Mouse (Mus musculus) adrenal gland (tissue): Measurements from ENCODE around the gene Vstm2l.

Source experiments
- intact Hi-C: fragments of 180-260 bp; cut with DNase I; formaldehyde crosslinking; loops from one replicate; pipeline ENCODE4 v1.15.1; 2025

Gene Vstm2l

DNA sequence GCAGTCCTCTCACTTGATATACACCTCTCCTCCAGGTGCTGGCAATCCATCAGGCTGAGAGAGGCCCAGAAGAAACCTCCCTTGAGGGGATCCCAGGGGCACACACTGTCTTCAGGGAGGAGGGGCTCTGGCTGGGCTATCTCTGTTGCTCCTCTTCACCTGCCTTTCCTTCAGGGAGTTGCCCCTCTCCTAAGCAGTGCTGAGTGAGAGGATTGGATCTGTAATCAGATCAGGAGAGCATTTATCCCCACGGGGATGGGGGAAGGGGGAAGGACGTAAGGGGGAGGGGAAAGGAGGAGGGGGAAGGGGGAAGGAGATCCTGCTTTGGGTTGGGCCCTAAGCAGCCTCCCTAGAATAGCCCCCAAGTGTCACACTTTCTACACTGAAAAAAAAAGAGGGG, 13.4 kb downstream of the Vstm2l start:
- intact Hi-C loops, result no loop called here

DNA sequence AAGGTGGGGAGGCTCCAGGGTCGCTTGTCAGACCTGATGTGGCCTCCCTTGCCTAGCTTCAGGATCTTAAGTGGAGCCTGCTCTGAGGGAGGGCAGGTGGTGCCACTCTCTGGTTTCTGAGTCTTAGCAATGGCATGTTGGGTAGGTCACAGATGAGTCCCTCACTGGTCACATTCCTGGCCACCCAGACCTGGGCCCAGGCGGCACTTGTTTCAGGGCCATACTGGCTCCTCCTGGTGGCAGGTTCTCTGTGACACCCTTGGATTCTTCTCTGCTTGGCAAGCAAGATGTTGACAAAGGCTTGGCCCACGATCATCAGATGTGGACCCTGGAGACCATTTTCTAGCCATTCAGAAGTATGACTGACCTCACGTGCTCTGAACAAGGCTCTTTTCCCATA, 18.2 kb downstream of the Vstm2l start:
- intact Hi-C loops, result no loop called here

DNA sequence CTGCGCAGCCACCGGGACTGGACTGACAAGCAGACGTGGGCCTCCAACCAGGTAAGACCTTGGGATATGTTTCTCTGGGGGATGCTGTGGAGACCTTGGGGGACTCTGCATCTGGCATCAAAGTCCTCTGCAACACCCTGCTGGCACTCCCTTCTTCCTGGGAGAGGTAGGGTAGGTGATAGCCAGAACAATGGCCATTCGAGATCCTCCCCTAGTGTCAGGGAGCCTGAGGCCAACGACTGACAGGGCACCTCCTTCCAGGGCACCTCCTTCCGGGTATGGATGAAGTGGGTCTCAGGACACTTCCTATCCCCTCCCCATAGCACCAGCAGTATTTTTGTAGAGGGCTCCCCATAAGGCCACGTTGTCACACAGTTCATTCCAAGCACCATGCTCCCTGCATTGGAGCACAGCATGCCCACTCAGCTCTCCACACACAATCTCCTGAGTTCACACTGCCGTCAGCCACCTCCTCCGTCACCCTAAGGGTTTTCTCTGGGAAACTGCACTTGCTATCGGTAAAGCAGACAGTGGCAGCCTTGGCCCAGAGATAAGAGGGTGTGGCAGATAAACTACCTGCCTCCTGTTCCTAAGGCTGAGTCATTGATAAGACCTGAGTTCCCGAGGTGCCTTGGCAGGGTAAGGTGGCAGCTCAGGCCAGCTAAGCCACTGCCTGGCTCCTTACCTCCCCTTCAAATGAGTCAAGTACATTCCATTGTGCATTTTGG, 21.2 kb downstream of the Vstm2l start:
- intact Hi-C loops, result no loop called here

DNA sequence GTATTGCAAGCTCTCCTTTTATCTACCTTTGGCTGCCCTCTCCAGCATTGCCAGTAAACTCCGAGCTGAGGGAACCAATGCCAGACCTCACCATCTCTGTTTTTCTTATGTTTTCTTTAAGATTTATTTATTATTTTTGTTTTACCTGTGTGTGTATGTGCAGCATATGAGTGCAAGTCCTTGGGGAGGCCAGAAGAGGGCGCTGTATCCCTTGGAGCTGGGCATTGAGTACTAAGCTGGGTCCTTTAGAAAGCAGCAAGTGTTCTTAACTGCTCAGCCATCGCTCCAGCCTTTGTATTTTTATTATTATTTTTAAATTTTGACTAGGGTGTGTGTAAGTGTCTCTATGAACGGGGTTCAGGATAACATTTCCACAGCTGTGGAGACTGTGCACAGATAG, 22.2 kb downstream of the Vstm2l start:
- intact Hi-C loops, result no loop called here

DNA sequence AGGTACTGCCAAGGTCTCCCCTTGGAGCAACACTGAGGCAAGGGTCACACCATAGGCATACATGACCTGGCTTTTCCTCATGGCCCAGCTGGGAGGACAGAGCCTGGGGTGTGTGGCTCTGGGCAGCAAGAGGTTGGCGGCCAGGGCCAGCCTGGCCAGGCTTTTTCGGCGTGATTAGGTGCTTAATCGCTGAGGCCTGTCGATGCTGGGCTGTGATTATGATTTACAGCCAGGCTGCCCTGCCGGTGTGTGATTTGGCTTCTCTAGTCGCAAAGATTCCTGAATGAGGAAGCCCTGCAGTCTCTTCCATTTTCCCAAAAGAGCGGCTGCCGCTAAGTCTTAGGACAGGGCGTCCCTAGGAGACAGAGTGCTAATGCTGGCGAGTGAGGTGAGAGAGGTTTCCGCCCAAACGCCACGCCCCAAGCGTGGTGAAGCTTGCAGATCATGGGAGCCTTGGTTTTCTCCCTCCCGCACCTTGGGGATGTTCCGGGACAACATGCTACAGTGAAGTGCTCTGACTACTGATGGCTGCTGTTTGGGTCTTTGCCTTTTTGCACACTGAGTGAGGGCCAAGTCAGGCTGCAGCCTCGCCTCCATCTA, 26.2 kb downstream of the Vstm2l start:
- intact Hi-C loops, result loop anchor here (5.0 kb wide), 1 partner anchor 303 kb away; no protein-coding TSS in a partner anchor

DNA sequence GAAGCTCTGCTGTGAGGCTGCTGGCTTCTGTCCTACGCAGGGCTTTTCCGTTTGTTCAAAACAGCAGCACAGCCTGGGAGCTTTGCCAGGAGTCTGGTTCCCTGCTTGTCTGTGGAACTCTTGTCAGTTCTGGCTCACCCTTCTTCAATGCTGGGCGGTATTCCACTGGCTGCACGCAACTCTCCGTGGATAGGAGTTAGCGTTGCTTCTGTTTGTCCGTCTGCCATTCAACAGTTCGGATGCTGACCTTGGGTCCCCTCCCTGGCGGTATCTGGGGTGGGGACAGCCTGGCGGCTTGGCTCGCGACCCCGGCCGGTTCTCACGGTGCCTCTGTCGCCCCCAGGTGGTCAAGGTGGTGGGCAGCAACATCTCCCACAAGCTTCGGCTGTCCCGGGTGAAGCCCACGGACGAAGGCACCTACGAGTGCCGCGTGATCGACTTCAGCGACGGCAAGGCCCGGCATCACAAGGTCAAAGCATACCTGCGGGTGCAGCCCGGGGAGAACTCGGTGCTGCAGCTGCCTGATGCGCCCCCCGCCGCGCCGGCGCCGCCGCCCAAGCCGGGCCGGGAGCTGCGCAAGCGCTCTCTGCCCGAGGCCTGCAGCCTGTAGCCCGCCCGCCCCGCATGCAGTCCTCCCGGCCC, 29.2 kb downstream of the Vstm2l start:
- intact Hi-C loops, result loop anchor here (5.0 kb wide), 1 partner anchor 306 kb away; no protein-coding TSS in a partner anchor

DNA sequence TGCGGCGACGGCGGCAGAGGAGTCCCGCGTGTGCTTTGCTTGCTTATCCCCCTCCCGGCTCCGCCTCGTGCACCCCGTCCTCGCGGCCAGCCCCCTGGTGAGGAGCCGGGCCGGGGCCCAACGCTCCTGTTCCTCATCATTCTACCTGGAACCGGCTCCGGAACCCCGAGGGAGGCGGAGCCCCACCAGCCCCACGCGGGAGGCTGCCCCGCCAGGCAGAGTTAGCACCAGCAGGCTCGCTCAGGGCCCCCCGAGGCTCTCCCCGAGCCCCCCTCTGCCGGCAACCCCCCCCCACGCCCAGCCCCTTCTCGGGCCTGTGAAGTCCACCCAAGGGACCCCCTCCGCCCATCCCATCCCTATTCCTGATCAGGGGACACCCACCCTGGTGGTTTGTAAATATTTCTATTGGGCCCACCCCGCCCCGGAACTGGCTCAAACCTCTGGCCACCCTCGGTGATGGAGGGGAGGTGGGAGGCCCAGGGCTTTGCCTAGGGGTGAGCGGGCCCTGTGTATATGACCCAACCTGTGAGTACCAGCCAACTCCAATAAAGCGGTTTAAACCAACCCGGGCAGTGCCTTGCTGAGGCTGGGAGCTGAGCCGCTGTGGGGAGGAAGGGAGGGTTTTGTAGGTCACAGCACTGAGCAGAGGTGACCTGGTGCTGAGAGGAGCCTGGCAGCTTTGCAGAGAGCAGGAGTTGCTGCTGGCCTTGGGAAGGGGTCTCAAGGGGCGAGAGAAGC, 29.9 kb downstream of the Vstm2l start:
- intact Hi-C loops, result loop anchor here (5.0 kb wide), 1 partner anchor 307 kb away; no protein-coding TSS in a partner anchor

DNA sequence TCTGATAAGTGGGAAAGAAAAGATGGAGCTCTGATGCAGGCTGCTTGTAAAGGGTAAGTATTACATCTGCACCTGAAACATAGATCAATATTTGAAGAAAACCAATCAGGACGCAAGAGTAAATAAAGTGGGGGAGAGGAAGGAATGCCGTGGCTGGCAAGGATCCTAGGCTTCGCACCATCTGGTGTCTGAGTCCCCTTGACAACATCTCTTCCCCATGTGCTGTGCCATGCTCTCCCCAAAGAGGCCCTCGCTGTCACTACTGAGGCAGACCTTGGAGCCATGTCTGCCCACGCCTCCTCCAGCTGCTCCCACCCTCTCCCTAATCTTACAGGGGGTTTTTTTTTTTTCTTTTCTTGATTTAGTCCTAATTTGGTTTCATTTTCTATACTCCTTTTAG, 39.5 kb downstream of the Vstm2l start:
- intact Hi-C loops, result no loop called here

DNA sequence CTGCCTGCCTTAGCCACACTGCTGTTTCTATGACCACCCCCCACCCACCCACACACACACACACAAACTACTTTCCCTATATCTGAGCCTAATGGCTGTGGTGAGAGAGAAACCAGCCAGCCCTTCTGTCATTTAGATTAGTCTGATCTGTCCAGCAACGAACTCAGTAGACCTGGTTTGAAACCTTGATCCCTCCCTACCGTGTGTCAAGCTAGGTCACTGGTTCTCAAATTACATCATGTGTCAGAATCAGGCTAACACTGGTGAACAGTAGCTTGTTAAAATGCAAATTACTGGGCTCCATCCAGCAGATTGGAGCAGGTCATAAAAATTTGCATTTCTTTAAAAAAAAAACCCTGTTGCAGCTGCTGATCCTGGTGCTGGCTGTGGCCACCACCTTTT, 43.3 kb downstream of the Vstm2l start:
- intact Hi-C loops, result no loop called here

DNA sequence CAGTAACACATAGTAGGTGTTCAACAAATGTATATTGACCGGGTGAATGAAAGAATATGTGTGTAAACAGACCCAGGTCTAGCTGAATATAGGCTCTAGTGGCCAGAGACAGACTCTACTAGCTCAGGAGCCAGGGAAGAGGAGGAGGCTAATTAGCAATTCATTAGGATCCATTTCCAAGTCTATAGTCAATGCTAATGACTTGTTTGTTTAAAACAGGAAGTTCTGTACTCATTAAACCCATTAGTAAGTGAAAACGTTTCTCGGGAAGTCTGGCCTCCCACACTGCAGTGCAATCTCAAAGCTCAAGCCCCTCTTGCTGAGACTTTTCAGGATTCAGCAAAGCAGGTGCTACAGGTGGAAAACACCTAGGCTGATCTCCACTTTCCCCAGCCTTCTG, 53.4 kb downstream of the Vstm2l start:
- intact Hi-C loops, result no loop called here

DNA sequence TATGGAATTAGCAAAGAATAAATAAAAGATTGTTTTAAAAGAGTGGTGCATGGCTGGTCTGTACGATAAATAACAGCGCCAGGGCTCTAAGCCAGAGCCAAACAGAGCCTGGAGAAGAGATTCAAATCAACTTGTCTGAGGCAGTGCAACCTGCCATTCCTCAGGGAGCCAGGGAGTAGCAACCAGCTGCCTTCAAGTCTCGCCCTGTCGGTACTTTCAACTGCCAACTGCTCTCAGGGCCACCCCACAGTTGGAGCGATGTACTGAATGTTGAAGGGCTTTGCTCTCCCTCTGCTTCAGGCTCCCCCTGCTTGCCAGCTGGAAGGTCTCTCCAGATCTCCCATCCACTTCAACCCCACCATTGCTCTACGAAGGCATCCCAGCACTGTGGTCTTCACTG, 55.7 kb downstream of the Vstm2l start:
- intact Hi-C loops, result no loop called here

DNA sequence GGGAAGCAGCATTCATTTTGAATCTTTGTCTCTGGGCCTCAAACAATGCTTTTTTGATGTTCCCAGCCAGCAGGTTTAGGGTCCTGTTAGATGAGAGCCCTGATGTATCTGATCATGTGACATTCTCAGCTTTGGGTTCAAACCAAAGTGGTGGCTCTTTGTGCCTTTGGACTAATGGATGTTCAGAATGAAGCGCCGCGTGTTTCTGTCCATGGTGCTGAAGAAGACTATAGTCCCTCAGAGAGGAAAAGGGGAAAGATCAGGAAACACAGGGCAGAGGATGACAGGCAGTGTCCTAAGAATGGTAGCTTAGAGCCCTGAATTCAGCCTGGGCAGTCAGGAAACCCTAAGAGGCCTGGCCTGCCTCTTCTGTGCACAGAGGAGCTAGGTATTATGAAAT, 56.2 kb downstream of the Vstm2l start:
- intact Hi-C loops, result no loop called here

DNA sequence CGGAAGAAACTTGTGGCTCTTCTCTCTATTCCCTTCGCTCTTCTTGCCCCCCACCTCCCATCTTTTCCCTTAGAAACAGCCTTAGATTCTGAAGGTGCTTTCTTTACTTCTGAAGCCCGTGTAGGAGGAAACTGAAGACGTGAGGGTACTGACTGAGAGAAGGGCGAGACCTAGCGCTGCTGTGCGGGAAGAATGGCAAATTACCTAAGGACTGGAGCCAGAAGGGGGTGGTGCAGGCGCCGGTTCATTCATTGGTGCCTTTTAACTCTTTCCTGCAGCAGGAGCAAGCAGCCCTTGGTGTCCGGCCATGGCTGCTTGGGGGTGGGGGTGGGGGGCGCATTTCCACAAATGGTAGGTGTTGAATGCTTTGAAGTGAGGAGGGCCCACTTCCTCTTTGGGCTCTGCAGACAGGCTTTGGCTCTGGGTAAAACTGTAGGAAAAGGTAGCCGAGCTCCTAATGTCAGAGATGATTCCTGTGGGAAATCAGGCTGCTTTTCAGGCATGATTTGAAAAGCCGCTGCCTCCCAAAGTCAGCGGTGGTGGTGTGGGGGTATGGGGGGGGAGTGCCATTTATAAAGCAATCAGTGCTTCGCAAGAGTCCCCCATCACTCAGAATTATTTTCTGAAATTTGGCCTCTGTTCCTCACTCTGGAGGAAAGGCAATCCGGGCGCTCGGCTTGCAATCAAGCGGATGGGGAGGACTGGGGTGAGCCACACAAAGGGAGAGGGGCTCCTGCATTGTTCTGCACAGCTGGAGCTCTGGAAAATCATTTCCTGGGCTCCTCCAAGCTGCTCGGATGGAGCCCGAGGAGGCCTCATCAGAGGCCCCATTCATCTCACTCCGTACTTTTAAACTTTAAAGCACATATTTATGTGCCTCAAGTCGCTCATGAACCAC, 60.4 kb downstream of the Vstm2l start:
- intact Hi-C loops, result no loop called here

DNA sequence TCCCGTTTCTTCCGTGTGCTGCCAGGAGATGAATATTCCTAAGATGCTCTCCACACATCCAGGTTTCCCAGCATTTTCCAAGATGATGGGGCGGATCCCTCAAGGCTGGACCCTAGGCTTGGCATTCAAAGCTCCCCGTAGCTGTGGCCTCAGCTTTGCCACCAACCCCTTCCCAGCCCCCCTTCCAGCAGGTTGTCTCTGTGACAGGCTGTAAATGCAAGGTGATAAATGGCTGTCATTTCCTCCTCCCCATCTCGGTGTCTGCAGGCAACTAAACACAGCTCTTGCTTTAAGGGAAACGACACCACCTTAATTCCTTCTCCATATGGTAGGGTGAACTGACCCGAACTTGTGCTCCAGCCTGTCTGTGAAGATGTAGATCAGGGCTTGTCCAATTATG, 61.1 kb downstream of the Vstm2l start:
- intact Hi-C loops, result no loop called here

DNA sequence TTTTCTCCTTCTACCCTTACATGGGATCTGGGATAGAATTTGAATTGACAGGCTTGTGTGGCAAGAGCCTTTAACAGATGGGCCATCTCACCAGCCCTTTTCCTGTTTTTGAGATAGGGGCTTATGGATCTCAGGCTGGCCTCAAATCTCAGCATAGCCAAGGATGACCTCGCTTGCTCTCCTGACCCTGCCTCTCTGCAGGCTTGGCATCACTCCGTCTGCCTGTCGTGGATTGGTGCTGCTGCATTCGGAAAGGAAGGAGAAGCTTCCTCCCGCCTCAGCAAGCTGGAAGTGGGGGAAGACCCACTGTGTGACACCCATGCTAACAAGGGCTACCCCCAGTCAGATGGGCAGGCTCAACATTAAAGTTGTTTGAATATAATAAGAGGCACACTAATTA, 64.8 kb downstream of the Vstm2l start:
- intact Hi-C loops, result no loop called here

DNA sequence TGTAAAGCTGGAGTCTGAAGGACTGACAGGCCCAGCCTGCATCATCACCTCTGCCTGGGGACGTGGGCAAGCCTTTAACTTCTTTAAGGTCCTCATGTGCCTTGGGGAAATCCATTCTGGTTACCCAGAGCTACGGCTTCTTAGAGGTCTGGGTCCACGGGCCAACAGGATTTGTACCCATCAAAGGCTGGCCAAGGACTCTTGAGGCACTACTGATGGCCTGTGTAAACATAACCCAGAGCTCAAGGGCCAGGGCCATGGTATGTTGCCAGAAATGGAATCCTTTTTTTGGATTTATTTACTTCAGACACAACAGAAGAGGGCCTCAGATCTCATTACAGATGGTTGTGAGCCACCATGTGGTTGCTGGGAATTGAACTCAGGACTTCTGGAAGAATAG, 68.3 kb downstream of the Vstm2l start:
- intact Hi-C loops, result no loop called here

DNA sequence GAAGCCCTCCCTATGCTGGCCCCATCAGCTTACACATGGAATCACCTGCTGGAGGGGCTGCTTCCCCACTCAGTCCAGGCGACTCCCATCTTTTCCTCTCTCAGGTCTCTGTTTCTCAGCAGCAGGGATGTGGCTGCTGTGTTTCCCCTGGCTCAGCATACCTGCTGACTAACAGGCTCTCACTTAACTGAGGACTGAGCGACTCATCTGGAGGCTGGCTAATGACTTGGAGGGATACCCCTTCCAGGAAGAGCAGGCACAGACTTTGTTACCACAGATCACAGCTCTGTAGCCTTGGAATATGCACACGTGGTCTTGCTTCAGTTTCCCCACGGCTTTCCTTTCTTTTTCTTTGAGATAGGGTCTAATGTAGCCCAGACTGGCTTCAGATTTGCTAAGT, 68.8 kb downstream of the Vstm2l start:
- intact Hi-C loops, result no loop called here

DNA sequence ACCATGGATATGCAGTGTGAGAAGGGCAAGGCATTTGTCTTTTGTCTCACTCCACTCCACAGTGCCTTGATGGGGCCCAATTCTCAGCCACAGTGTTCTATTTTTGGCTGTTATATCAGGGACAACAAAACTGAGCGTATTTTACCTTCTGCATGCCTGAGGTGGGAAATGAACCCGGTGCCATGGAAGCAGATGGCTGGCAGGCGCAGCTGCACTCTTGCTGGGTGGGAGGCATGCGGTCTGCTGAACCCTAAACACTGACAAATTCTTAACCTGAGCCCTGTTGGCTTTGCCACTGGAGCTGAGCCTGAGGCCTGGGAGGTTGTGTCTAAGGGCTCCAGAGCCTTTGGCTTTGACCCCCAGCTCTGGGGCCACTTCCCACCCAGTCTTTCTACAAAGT, 71.2 kb downstream of the Vstm2l start:
- intact Hi-C loops, result no loop called here

DNA sequence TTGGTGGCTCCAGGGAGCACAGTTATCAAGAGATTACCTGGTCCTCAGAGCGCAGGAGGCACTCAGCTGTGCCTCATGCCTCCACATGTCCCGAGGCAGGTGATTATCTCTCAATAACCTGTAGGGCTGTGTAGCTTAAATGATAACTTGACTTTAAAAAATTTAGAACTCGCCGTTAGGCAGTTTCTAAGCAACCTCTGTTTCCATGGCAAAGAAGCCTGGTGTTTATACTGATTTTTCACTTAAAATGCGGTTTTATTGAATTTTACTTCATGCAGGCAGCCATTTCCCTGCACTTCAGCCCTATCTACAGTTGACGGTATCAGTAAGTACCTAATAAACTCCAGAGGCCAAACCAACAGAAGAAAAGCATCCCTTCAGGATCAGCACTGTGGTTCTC, 71.8 kb downstream of the Vstm2l start:
- intact Hi-C loops, result no loop called here

DNA sequence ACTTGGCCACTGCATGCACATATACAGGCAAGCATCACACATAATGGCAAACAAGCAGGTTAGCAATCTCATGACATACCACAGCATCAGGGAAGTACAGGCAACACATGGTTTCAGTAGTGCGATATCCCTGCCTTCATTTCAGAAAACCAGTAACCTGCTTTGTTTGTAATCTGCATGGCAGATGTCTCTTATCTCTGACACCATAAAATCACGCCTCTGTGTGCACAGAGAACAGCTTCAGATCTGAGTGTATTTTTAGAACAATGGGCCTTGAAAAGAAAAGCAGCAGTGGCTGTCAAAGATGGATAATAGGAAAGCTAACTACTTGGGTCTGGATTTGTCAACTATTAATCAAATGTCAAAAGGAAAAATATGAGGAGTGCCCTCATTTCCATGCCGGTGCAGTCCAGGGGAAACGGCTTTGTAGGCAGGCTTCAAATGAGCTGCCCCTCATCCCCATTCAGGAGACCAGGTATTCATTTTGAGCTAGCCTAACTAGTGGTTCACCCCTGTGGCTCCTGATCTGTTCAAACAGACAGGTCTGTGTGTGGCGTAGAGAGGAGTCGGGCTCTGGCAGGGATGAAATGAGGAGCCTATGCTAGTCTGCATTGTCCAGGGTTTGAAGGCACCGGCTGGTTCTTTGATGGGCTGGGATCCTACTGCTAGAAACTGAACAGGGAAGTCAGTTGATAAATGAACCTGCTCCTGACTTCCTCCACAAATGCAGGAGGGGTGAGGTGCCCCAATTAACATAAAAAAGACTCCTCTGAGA, 74.2 kb downstream of the Vstm2l start:
- intact Hi-C loops, result no loop called here
